Mouse (Mus musculus): ENCODE measurements around the gene Blvrb. TPM values are rescaled to one million over a fixed set of nuclear protein-coding genes. Genes with fewer than 3 reads are reported as not detected.

Blvrb gene
- 14.6 TPM for total RNA-seq (2023)

DNA sequence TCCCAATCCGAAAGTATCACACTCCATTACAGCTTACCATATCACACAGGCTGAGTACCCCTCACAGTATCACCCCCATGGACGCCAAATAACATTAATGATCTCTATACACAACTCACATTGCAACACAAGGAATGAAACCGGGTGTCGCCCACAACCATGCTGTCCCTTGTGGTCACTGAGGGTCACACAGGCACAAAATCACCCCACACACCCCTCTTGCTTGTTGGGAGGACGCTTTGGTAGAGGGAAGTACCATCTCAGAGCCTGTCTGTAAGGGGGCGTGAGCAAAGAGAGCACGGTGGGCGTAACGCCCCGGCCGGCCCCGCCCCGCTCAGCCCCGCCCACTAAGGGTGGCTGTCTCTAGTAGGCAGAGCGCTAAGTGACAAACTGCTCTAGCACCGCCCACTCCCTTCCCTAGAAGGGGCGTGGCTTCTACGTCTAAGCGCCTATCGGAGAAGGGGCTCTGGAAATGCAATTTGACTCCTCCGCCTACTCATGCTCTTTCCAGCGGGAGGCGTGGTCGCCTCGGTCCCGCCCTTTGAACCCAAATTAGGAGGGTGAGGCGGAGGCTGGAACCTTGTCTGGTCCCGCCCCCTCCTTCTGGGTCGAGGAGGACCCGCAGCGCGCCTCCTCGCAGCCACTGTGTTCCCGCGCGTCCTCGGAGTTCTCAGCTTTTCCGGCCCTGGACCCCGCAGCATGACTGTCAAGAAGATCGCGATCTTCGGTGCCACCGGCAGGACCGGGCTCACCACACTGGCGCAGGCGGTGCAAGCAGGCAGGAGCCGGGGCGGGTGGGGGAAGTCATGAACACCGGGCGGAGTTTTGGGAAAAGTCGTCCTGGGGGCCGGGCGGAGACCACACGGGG lies at the start of gene Blvrb, which contains the start of gene Sptbn4:
TSS of gene Blvrb (plus strand) at position 560 of the 868 bp plus-strand sequence.
TSS of gene Sptbn4 (minus strand) at position 268 of the 868 bp plus-strand sequence.

DNA sequence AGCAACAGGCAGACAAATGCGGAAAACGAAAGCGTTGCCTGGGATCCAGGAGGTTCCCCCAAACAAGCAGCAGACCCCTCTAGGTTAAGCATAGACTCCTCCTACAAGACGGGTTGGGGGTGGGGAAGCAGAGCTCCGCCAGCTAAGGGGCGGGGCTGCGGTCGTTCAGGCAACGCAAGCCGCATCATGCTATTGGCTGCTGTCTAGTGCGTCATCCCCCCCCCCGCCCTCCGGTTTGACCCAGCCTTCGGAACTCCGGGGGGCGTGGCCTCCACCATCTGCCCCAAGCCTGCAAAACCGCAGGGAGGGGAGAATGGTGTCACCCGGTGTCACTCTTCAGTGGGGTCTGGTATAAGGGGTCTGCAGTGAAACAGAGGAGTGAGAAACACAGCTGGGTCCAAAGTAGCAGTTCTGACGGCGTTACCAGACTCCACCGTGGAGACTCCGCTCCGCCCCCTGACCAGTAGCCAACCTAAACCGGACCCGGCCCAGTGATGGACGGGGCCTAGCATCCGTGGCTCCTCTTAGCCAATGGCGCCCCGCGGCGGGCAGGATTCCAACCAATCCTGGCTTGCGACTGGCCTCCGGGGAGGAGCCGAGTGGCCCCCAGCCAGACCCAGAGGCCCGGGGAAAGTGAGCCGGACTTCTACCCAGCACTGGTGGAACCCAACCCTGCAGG lies 25.5 kb downstream of the Blvrb start, which contains the start of gene Sertad3:
TSS of gene Sertad3 (plus strand) at position 613 of the 679 bp plus-strand sequence.

DNA sequence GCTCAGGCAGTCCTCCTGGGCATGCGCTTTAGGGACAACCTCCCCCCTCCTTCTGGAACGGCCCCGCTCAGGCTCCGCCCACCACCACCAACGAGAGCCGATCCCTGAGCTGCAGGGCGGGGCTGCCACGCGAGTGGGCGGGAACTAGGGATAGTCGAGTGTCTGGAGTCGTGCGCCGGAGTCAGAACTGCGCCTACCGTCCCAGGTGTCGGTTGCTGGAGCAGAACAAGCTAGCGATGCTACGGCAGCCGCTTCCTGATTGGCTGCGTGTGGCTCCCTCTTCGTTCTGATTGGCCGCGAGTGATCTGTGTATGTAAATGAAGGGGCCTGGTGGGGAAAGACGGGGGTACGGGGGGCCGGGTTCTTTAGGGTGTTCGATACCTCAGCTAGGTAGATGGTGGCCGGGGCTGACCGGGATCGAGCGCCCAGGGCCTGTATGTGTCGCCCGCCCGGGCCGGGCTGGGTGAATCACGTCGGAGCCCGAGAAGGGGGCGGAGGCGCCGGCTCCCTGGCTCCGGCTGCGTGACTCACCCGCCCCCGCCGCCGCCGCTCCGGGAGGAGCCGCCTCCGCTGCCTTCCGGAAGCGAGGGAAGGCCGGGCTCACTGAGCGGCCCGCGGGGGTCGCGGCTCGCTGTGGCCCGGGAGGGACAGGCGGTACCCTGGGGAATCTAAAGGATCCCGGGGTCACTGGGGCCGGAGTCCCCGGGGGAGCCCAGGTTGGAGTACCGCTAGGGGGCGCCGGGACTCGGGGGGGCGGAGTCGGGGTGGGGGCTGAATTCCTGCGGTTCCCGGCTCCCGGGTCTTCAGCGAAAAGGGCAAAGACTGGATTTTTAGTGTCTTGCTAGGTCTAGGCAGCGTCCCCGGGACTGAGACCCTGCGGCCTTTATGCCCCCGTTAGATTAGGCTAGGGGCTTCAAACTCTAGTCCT lies 39.3 kb downstream of the Blvrb start, which contains the start of gene Sertad1:
TSS of gene Sertad1 (plus strand) at position 141 of the 928 bp plus-strand sequence.

DNA sequence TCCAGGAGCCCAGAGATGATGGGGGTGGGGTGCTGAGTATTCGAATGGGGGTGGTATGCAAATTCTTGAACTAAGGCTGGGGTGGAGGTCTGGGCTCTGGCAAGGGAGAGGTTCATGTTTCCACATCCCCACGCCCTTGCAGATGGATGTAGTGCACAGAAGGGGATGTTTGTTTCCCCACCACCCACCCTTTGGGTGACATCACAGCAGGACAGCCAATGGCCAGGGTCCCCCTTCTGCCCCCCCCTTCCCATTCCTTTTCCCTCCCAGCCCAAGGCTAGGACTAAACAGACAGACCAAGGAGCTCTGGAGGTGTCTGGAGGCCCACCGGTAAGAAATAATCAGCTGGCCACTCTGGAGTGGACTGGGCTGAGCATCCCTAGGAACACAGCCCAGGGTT lies 51.3 kb downstream of the Blvrb start, which contains the start of gene Prx:
TSS of gene Prx (plus strand) at position 289 of the 400 bp plus-strand sequence.

Other genes with a start within 250 kb of the Blvrb start
- gene Itpkc, start 219.3 kb upstream of the Blvrb start, total RNA-seq (2023) = 12.1 TPM
- 15.3 TPM for gene Coq8b, start 215.0 kb upstream of the Blvrb start, total RNA-seq (2023)
- gene Numbl, start 189.5 kb upstream of the Blvrb start, total RNA-seq (2023) = 2.7 TPM
- 1.1 TPM for gene Ltbp4, start 110.3 kb upstream of the Blvrb start, total RNA-seq (2023)
- 60.2 TPM for gene Shkbp1, start 92.0 kb upstream of the Blvrb start, total RNA-seq (2023)
- gene Gm20479, start 90.6 kb upstream of the Blvrb start, total RNA-seq (2023) = 3.7 TPM
- not detected for gene Sptbn4, start 292 bp upstream of the Blvrb start, total RNA-seq (2023)
- 9.4 TPM for gene Sertad3, start 25.8 kb downstream of the Blvrb start, total RNA-seq (2023)
- gene Sertad1, start 38.9 kb downstream of the Blvrb start, total RNA-seq (2023) = 52.4 TPM
- 0.82 TPM for gene Prx, start 51.3 kb downstream of the Blvrb start, total RNA-seq (2023)
- gene Hipk4, start 75.3 kb downstream of the Blvrb start, total RNA-seq (2023) = not detected
- 118 TPM for gene Pld3, start 105.2 kb downstream of the Blvrb start, total RNA-seq (2023)
- gene 2310022A10Rik, start 105.3 kb downstream of the Blvrb start, total RNA-seq (2023) = 27.7 TPM
- 145 TPM for gene Akt2, start 143.6 kb downstream of the Blvrb start, total RNA-seq (2023)
- gene Ttc9b, start 205.9 kb downstream of the Blvrb start, total RNA-seq (2023) = not detected
- 10.8 TPM for gene Map3k10, start 226.6 kb downstream of the Blvrb start, total RNA-seq (2023)
- 2.3 TPM for gene Zfp607b, start 241.4 kb downstream of the Blvrb start, total RNA-seq (2023)

Data from CD4-positive naive resting alpha-beta T cell, adult 76 days (primary cell).